In the genomic region with DNA sequence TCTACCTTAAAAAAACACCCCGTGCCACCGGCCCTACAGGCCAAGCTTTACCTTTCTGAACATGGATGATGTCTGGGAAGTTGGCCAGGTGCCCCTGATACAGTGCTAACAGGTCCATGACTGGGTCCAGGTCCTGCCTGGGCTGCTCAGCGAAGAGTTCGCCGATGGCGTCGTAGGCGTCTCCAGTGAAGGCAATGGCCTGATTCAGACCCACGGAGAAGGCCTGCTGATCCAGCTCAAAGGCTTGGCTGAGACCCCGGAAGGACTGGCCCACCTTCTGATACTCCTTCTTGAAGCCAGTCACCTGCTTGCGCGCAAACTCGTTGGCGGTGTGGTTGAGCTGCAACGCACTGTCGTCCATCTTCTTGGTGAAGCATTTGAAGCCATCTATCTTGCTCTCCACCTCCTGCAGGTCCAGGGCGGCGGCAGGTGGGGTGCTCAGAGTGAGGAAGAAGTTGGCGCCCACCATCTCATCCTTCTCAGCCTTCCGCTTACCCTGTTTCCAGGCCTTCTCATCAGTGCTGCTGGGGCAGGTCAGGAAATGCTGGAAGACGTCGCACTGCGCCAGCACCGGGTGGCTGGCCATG, we compare ENCODE assay signal across 9 mouse cellular contexts. TPM values are rescaled to one million over a fixed set of nuclear protein-coding genes. Genes with fewer than 3 reads are reported as not detected.
DNase-seq lines count a peak whose midpoint lies in the region; ATAC-seq and TF ChIP-seq lines count a peak whose summit lies in the region.
"Had no signal": no experiment of that assay in that cellular context is flagged by ENCODE, and none has a peak within 500 bp of the region (broad histone marks: within the 10 kb centered on the region; RNA-seq: fewer than 3 reads in every experiment).

No protein-coding gene starts in this region.

- H3K4me1 ChIP-seq in heart, adult 2 months (ENCODE audit: control insufficient read depth, insufficient read depth, low read length): peaks cover 21% of the 10 kb centered on the region
- peaks cover 47% of the 10 kb centered on the region for H3K4me1 ChIP-seq in heart, embryonic 12.5 days (replicated peaks)
- H3K4me1 ChIP-seq in neural tube, embryonic 14.5 days (ENCODE audit: control insufficient read depth, insufficient read depth, low read length): peaks cover 46% of the 10 kb centered on the region

- intact Hi-C loops in heart, adult 2 months (cut with DNase I): loop anchor here (5.0 to 10.0 kb wide), 6 partner anchors 35 to 572 kb away; partner anchors contain the start of gene Gpx8

- no peak for TF ChIP-seq CTCF in heart, adult 2 months (IDR thresholded peaks at IDR 0.05)

- H3K9ac ChIP-seq in heart, adult 2 months (ENCODE audit: low read depth, low read length): peak overlapping the region; percentile 94
- peak overlapping the region; percentile 91 for H3K9ac ChIP-seq in heart, embryonic 12.5 days
- H3K9ac ChIP-seq in neural tube, embryonic 14.5 days (replicated peaks; ENCODE audit: low read depth, low read length): peak overlapping the region; percentile 90

- peaks cover 5% of the 10 kb centered on the region; the same call in 1 of the 2 replicates for H3K36me3 ChIP-seq in heart, adult 2 months (ENCODE audit: control insufficient read depth, insufficient read depth, low read length)
- H3K36me3 ChIP-seq in heart, embryonic 12.5 days: 0 out of 2 replicates have a peak, but pooled peaks cover 3% of the 10 kb centered on the region
- H3K36me3 ChIP-seq in neural tube, embryonic 14.5 days (ENCODE audit: control insufficient read depth, insufficient read depth, low read length): no peaks in the 10 kb centered on the region

- no peaks in the 10 kb centered on the region for H3K27me3 ChIP-seq in heart, adult 2 months (ENCODE audit: control insufficient read depth, insufficient read depth, low read length)
- H3K27me3 ChIP-seq in heart, embryonic 12.5 days (replicated peaks): no peaks in the 10 kb centered on the region
- H3K27me3 ChIP-seq in neural tube, embryonic 14.5 days (ENCODE audit: control insufficient read depth, insufficient read depth, low read length): peaks cover 2% of the 10 kb centered on the region; the same call in 1 of the 2 replicates

- peak overlapping the region; percentile 80 for H3K4me2 ChIP-seq in heart, embryonic 12.5 days
- peak overlapping the region; percentile 94 for H3K4me2 ChIP-seq in neural tube, embryonic 14.5 days (ENCODE audit: low read depth, low read length)

- peaks cover 15% of the 10 kb centered on the region for H3K79me2 ChIP-seq in heart, adult 2 months (replicated peaks; ENCODE audit: control insufficient read depth, insufficient read depth, low read length)

- WGBS in heart, adult 2 months: 39% methylated on average over 24 of the region's 24 CpGs
- 48% methylated on average over 24 of the region's 24 CpGs for whole genome bisulfite sequencing in heart, embryonic 12.5 days
- 69% methylated on average over 24 of the region's 24 CpGs for WGBS in neural tube, embryonic 14.5 days

- ATAC-seq in heart, embryonic 12.5 days (ENCODE audit: insufficient number of reproducible peaks, low FRiP score): no peak
- no peak for ATAC-seq in neural tube, embryonic 14.5 days (ENCODE audit: low read depth)
- ATAC-seq in megakaryocyte-erythroid progenitor cell, adult 5-6 weeks (replicated peaks; ENCODE audit: low FRiP score, low TSS enrichment, poor library complexity, severe bottlenecking): no peak

- peak in 1 of 2 experiments; percentile 40 for DNase-seq in heart, adult 2 months
- DNase-seq in heart, adult 9 months (ENCODE audit: low spot score in 2 of 2): no peak
- peak; percentile 42 for DNase-seq in Muller cell, postnatal 12 days (ENCODE audit: inconsistent ontology term)
- peak; percentile 53 to 63 for DNase-seq in kidney, postnatal 25 days
- no peak for DNase-seq in right cerebral cortex, adult 2 months (ENCODE audit: low spot score in 2 of 2)

- 0 out of 2 replicates have a peak, but pooled peaks have one; percentile 15 for TF ChIP-seq EP300 in heart, adult 2 months (IDR thresholded peaks at IDR 0.05; ENCODE audit: insufficient read depth, low read depth, low read length)

- H3K27ac ChIP-seq in heart, adult 2 months: peak overlapping the region; percentile 95
- H3K27ac ChIP-seq in heart, embryonic 12.5 days (ENCODE audit: poor library complexity, severe bottlenecking): peak overlapping the region; percentile 79
- no peak overlapping the region for H3K27ac ChIP-seq in neural tube, embryonic 14.5 days (ENCODE audit: low read depth, low read length)

- H3K9me3 ChIP-seq in heart, embryonic 12.5 days (replicated peaks): no peaks in the 10 kb centered on the region
- no peaks in the 10 kb centered on the region for H3K9me3 ChIP-seq in neural tube, embryonic 14.5 days (ENCODE audit: control insufficient read depth, low read length)

- no peak for TF ChIP-seq POLR2A in heart, adult 2 months (IDR thresholded peaks at IDR 0.05; ENCODE audit: insufficient read depth, low read depth, low read length)

- H3K4me3 ChIP-seq in heart, adult 2 months: peak overlapping the region; percentile 92
- H3K4me3 ChIP-seq in heart, embryonic 12.5 days: peak overlapping the region; percentile 80
- H3K4me3 ChIP-seq in neural tube, embryonic 14.5 days (ENCODE audit: low read depth, low read length): peak overlapping the region; percentile 98

RNA-seq across cellular contexts. Expression of gene Snx18, which starts 1.5 kb away (rescaled TPM):
- 10 to 100 TPM; 18.0 to 20.4 TPM for total RNA-seq in heart, adult 2 months (2021)
- polyA plus RNA-seq in heart, adult 2 months (2012; rRNA removed): 8.3 and 14.8 TPM in 2 replicates
- polyA plus RNA-seq in heart, embryonic 12.5 days (2016; fragmentation: Nextera tagmentation; extraction: Ambion mirVana): 29.6 and 31.6 TPM in 2 replicates
- 10.9 and 17.1 TPM in 2 replicates for polyA plus RNA-seq in neural tube, embryonic 14.5 days (2014; fragmentation: Nextera tagmentation; extraction: Ambion mirVana)
- total RNA-seq in megakaryocyte-erythroid progenitor cell, adult 5-6 weeks (2014; fragmentation: Nextera tagmentation): 5.3 and 10.9 TPM in 2 replicates
- total RNA-seq in megakaryocyte-erythroid progenitor cell, adult 5-6 weeks (2017): 13.2 and 18.1 TPM in 2 replicates

RNA-seq across cellular contexts. Expression of gene Hspb3, which starts 46.6 kb away (rescaled TPM):
- 10 to 100 TPM; 14.2 to 17.6 TPM for total RNA-seq in heart, adult 2 months (2021)
- polyA plus RNA-seq in heart, adult 2 months (2012; rRNA removed): 19.6 and 35.9 TPM in 2 replicates
- polyA plus RNA-seq in heart, embryonic 12.5 days (2016; fragmentation: Nextera tagmentation; extraction: Ambion mirVana): 55.3 and 59.7 TPM in 2 replicates
- polyA plus RNA-seq in neural tube, embryonic 14.5 days (2014; fragmentation: Nextera tagmentation; extraction: Ambion mirVana): 0.36 TPM in 2 replicates
- not detected in 2 replicates for total RNA-seq in megakaryocyte-erythroid progenitor cell, adult 5-6 weeks (2014; fragmentation: Nextera tagmentation)
- not detected in 2 replicates for total RNA-seq in megakaryocyte-erythroid progenitor cell, adult 5-6 weeks (2017)
- polyA plus RNA-seq: large intestine, adult 2 months had no signal

Comparison
In these comparisons a context has a peak if more than half of its experiments do, and no peak if none do; other contexts are left out.
1. DNase-seq: peak in Muller cell, postnatal 12 days (single experiment) and kidney, postnatal 25 days (2 of 2); none in heart, adult 9 months (0 of 2) and right cerebral cortex, adult 2 months (0 of 2).
2. RNA of gene Hspb3, which starts 46.6 kb away (polyA plus RNA-seq): 55.3 to 59.7 TPM in heart, embryonic 12.5 days and 19.6 to 35.9 TPM in heart, adult 2 months; 0.36 TPM in neural tube, embryonic 14.5 days; every median in the first group is over 10 times any median in the second.
3. Peak in every context shown above with its lines, with median percentiles within 50 percentile points of each other: H3K4me3 ChIP-seq and H3K9ac ChIP-seq.